Mouse (Mus musculus): ENCODE measurements around the gene Eepd1.

DNA sequence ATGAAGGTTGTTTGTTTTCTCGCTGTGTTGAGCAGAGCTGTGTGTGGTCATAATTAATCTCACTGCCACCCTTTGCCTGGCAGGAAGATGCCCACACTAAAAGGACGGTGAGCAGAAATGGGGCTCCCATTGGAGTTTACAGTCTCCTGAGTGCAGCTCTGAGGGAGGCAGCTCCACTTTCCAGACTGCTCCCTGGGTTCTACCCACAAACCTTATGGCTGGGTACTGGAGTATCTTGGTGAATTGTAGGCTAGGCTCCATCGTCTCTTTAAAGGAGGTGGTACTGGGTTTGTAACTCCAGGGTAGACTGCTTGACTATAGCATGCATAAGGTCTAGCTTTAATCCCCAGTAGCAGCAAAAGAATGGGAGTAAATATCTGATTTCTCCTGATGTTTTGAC lies 74.7 kb downstream of the Eepd1 start:
- TF ChIP-seq CTCF (IDR thresholded peaks at IDR 0.05; ENCODE audit: low read depth) (no peak), EP300 (IDR thresholded peaks at IDR 0.05; ENCODE audit: low read depth) (no peak)
